Mouse (Mus musculus): ENCODE data around the gene Cux2. TPM values are rescaled to one million over a fixed set of nuclear protein-coding genes. Genes with fewer than 3 reads are reported as not detected.

The Cux2 gene
- polyA plus RNA-seq, 1 experiment from 2014 or later, result 6.4 TPM

- H3K9me3 ChIP-seq (replicated peaks), result no peaks in the 10 kb centered on the region
- no peaks in the 10 kb centered on the region for H3K36me3 ChIP-seq
- H3K27me3 ChIP-seq (ENCODE audit: low read depth, poor library complexity, severe bottlenecking), result peaks cover 85% of the 10 kb centered on the region
- no peak overlapping the region for H3K27ac ChIP-seq (replicated peaks)
- H3K4me3 ChIP-seq, result no peak overlapping the region; the same call in 1 of the 2 replicates
- WGBS, result 84% methylated on average over 7 of the region's 7 CpGs
- no peak for DNase-seq (ENCODE audit: low spot score)
- peaks cover 71% of the 10 kb centered on the region for H3K4me1 ChIP-seq
Measured at GRCm38 (mm10) chr5:121834241-121834606, 215.7 kb downstream of the Cux2 start.

- H3K4me3 ChIP-seq, result no peak overlapping the region; the same call in 1 of the 2 replicates
- 59% methylated on average over 10 of the region's 10 CpGs for WGBS
- H3K27ac ChIP-seq (replicated peaks), result 0 out of 2 replicates have a peak overlapping the region, but pooled peaks have one; percentile 19
- peaks cover 71% of the 10 kb centered on the region for H3K4me1 ChIP-seq
- DNase-seq (ENCODE audit: low spot score), result no peak
- H3K36me3 ChIP-seq, result no peaks in the 10 kb centered on the region
- peaks cover 85% of the 10 kb centered on the region for H3K27me3 ChIP-seq (ENCODE audit: low read depth, poor library complexity, severe bottlenecking)
- no peaks in the 10 kb centered on the region for H3K9me3 ChIP-seq (replicated peaks)
Measured at GRCm38 (mm10) chr5:121833572-121834240, 216.2 kb downstream of the Cux2 start.

GRCm38 (mm10) chr5:121833159-121833558 is 216.7 kb downstream of the Cux2 start:
- Histone ChIP-seq H3K27me3 (ENCODE audit: low read depth, poor library complexity, severe bottlenecking) (peaks cover 85% of the 10 kb centered on the region), H3K27ac (replicated peaks) (0 out of 2 replicates have a peak overlapping the region, but pooled peaks have one; percentile 19), H3K4me1 (peaks cover 71% of the 10 kb centered on the region), H3K4me3 (no peak overlapping the region), H3K36me3 (no peaks in the 10 kb centered on the region), H3K9me3 (replicated peaks) (no peaks in the 10 kb centered on the region)
- no peak for DNase-seq (ENCODE audit: low spot score)
- WGBS, result 90% methylated on average over 2 of the region's 2 CpGs

GRCm38 (mm10) chr5:121832376-121833155 is 217.3 kb downstream of the Cux2 start:
- WGBS, result 83% methylated on average over 6 of the region's 6 CpGs
- H3K4me3 ChIP-seq, result no peak overlapping the region; the same call in 1 of the 2 replicates
- H3K36me3 ChIP-seq, result no peaks in the 10 kb centered on the region
- H3K27me3 ChIP-seq (ENCODE audit: low read depth, poor library complexity, severe bottlenecking), result peaks cover 85% of the 10 kb centered on the region
- no peak for DNase-seq (ENCODE audit: low spot score)
- H3K4me1 ChIP-seq, result peaks cover 66% of the 10 kb centered on the region
- H3K9me3 ChIP-seq (replicated peaks), result no peaks in the 10 kb centered on the region
- peak overlapping the region; percentile 33; the same call in 1 of the 2 replicates for H3K27ac ChIP-seq (replicated peaks)

GRCm38 (mm10) chr5:121831002-121831601 is 218.8 kb downstream of the Cux2 start:
- H3K4me3 ChIP-seq, result no peak overlapping the region
- peaks cover 10% of the 10 kb centered on the region; the same call in 1 of the 2 replicates for H3K36me3 ChIP-seq
- peaks cover 51% of the 10 kb centered on the region for H3K4me1 ChIP-seq
- 82% methylated on average over 6 of the region's 6 CpGs for WGBS
- peaks cover 92% of the 10 kb centered on the region for H3K27me3 ChIP-seq (ENCODE audit: low read depth, poor library complexity, severe bottlenecking)
- H3K9me3 ChIP-seq (replicated peaks), result no peaks in the 10 kb centered on the region
- H3K27ac ChIP-seq (replicated peaks), result no peak overlapping the region
- DNase-seq (ENCODE audit: low spot score), result no peak

- Histone ChIP-seq H3K36me3 (peaks cover 28% of the 10 kb centered on the region), H3K27me3 (ENCODE audit: low read depth, poor library complexity, severe bottlenecking) (peaks cover 71% of the 10 kb centered on the region), H3K4me3 (peak overlapping the region; percentile 61), H3K27ac (replicated peaks) (peak overlapping the region; percentile 60; the same call in 1 of the 2 replicates), H3K9me3 (replicated peaks) (no peaks in the 10 kb centered on the region), H3K4me1 (peaks cover 37% of the 10 kb centered on the region)
- WGBS, result 5% methylated on average over 82 of the region's 82 CpGs
- peak; percentile 49 for DNase-seq (ENCODE audit: low spot score)
Measured at GRCm38 (mm10) chr5:121828491-121829432, 221.1 kb downstream of the Cux2 start.

- H3K27me3 ChIP-seq (ENCODE audit: low read depth, poor library complexity, severe bottlenecking), result peaks cover 63% of the 10 kb centered on the region
- H3K4me3 ChIP-seq, result peak overlapping the region; percentile 61
- H3K36me3 ChIP-seq, result peaks cover 37% of the 10 kb centered on the region
- DNase-seq (ENCODE audit: low spot score), result no peak
- H3K4me1 ChIP-seq, result peaks cover 37% of the 10 kb centered on the region
- 84% methylated on average over 4 of the region's 4 CpGs for WGBS
- H3K27ac ChIP-seq (replicated peaks), result no peak overlapping the region
- H3K9me3 ChIP-seq (replicated peaks), result no peaks in the 10 kb centered on the region
Measured at GRCm38 (mm10) chr5:121827876-121828275, 222.0 kb downstream of the Cux2 start.

GRCm38 (mm10) chr5:121825606-121826005 is 224.3 kb downstream of the Cux2 start:
- 89% methylated on average over 3 of the region's 3 CpGs for WGBS
- H3K27me3 ChIP-seq (ENCODE audit: low read depth, poor library complexity, severe bottlenecking), result peaks cover 45% of the 10 kb centered on the region
- peaks cover 47% of the 10 kb centered on the region for H3K36me3 ChIP-seq
- H3K4me3 ChIP-seq, result no peak overlapping the region
- H3K27ac ChIP-seq (replicated peaks), result no peak overlapping the region
- peaks cover 32% of the 10 kb centered on the region for H3K4me1 ChIP-seq
- no peak for DNase-seq (ENCODE audit: low spot score)
- H3K9me3 ChIP-seq (replicated peaks), result no peaks in the 10 kb centered on the region

- Histone ChIP-seq H3K27ac (replicated peaks) (peak overlapping the region; percentile 67), H3K27me3 (ENCODE audit: low read depth, poor library complexity, severe bottlenecking) (peaks cover 30% of the 10 kb centered on the region), H3K9me3 (replicated peaks) (no peaks in the 10 kb centered on the region), H3K36me3 (peaks cover 61% of the 10 kb centered on the region), H3K4me1 (peaks cover 29% of the 10 kb centered on the region), H3K4me3 (no peak overlapping the region)
- no peak for DNase-seq (ENCODE audit: low spot score)
- WGBS, result 64% methylated on average over 4 of the region's 4 CpGs
Measured at GRCm38 (mm10) chr5:121824121-121824520, 225.8 kb downstream of the Cux2 start.

- no peaks in the 10 kb centered on the region for H3K9me3 ChIP-seq (replicated peaks)
- peak overlapping the region; percentile 67; the same call in 1 of the 2 replicates for H3K27ac ChIP-seq (replicated peaks)
- H3K4me3 ChIP-seq, result no peak overlapping the region
- H3K27me3 ChIP-seq (ENCODE audit: low read depth, poor library complexity, severe bottlenecking), result peaks cover 25% of the 10 kb centered on the region
- H3K4me1 ChIP-seq, result peaks cover 25% of the 10 kb centered on the region
- no peak for DNase-seq (ENCODE audit: low spot score)
- peaks cover 66% of the 10 kb centered on the region for H3K36me3 ChIP-seq
- WGBS, result 93% methylated on average over 1 of the region's 1 CpGs
Measured at GRCm38 (mm10) chr5:121823668-121824067, 226.2 kb downstream of the Cux2 start.

- Histone ChIP-seq H3K27me3 (ENCODE audit: low read depth, poor library complexity, severe bottlenecking) (peaks cover 18% of the 10 kb centered on the region), H3K9me3 (replicated peaks) (no peaks in the 10 kb centered on the region), H3K4me1 (peaks cover 19% of the 10 kb centered on the region), H3K27ac (replicated peaks) (0 out of 2 replicates have a peak overlapping the region, but pooled peaks have one; percentile 67), H3K36me3 (peaks cover 73% of the 10 kb centered on the region), H3K4me3 (no peak overlapping the region)
- whole genome bisulfite sequencing, result 80% methylated on average over 7 of the region's 7 CpGs
- DNase-seq (ENCODE audit: low spot score), result no peak
Measured at GRCm38 (mm10) chr5:121822786-121823505, 227.0 kb downstream of the Cux2 start.
